Mouse (Mus musculus) heart, adult 2 months (tissue): ENCODE measurements at regions not wholly inside any gene's neighbourhood (a gene's known extent, or its start where the extent isn't known, plus 50 kb on each side); places are given as distances from the start of the nearest gene placed in this dataset.

Experiments
- CTCF ChIP-seq: fragments of 200-600 bp; IDR thresholded peaks from 2 replicates; pipeline ENCODE4 v1.8.1; 2022; ENCODE audit warnings: antibody characterized with exemption, mild to moderate bottlenecking, moderate library complexity
- POLR2A ChIP-seq: fragments of 200-500 bp; IDR thresholded peaks from 2 replicates; pipeline ENCODE4 v1.6.1; 2011; ENCODE audit warnings: mild to moderate bottlenecking, low read depth, low read length, control low read depth; ENCODE audit not compliant: insufficient read depth

- TF ChIP-seq POLR2A: no peak
- no peak for TF ChIP-seq CTCF
Observed at GRCm38 (mm10) chr5:148647644-148648043, 95.1 kb upstream of the Ubl3 start.
